Mouse (Mus musculus) heart, embryonic 14.5 days (tissue): ENCODE measurements around the gene Camsap3. TPM values are rescaled to one million over a fixed set of nuclear protein-coding genes. Genes with fewer than 3 reads are reported as not detected.

Experiments used
- ATAC-seq: fragments of 200-750 bp; cut with Nextera tagmentation; 2 replicates; pipeline ENCODE4 v1.8.0; 2017; ENCODE audit warnings: low read depth, moderate TSS enrichment; ENCODE audit not compliant: insufficient number of reproducible peaks, insufficient read depth, low FRiP score
- H3K27ac ChIP-seq, 2 experiments: fragments of 200-500 bp in 1 of 2; fragments of 300-500 bp in 1 of 2; sonication (generic) in 1 of 2; replicated peaks in 1 of 2; 2 replicates each; pipeline ENCODE4 v1.5.1; 2012 to 2014; ENCODE audit warnings: low read depth in 2 of 2, low read length in 2 of 2, control low read depth in 1 of 2, mild to moderate bottlenecking in 1 of 2, mixed read lengths in 1 of 2; ENCODE audit not compliant: control insufficient read depth in 1 of 2, insufficient read depth in 1 of 2
- H3K27me3 ChIP-seq: fragments of 300-500 bp; sonication (generic); 2 replicates; pipeline ENCODE4 v1.6.1; 2014; ENCODE audit warnings: mild to moderate bottlenecking, low read length, control low read depth; ENCODE audit not compliant: control insufficient read depth, insufficient read depth
- H3K36me3 ChIP-seq: fragments of 300-500 bp; sonication (generic); 2 replicates; pipeline ENCODE4 v1.6.1; 2014; ENCODE audit warnings: mild to moderate bottlenecking, control low read depth, low read length, mixed read lengths; ENCODE audit not compliant: control insufficient read depth, insufficient read depth
- H3K4me1 ChIP-seq, 2 experiments: fragments of 200-500 bp in 1 of 2; fragments of 300-500 bp in 1 of 2; sonication (generic) in 1 of 2; 2 replicates each; pipeline ENCODE4 v1.6.1; 2012 to 2014; ENCODE audit warnings: low read length in 2 of 2, control low read depth in 1 of 2, mixed read lengths in 1 of 2; ENCODE audit not compliant: control insufficient read depth in 2 of 2, insufficient read depth in 2 of 2
- H3K4me2 ChIP-seq: fragments of 300-500 bp; sonication (generic); 2 replicates; pipeline ENCODE4 v1.6.1; 2014; ENCODE audit warnings: mild to moderate bottlenecking, low read length
- H3K4me3 ChIP-seq, 2 experiments: fragments of 200-500 bp in 1 of 2; fragments of 300-500 bp in 1 of 2; sonication (generic) in 1 of 2; 2 replicates each; pipeline ENCODE4 v1.5.1; 2012 to 2014; ENCODE audit warnings: low read length in 2 of 2, mild to moderate bottlenecking in 2 of 2, control low read depth in 1 of 2, low read depth in 1 of 2, moderate library complexity in 1 of 2; ENCODE audit not compliant: control insufficient read depth in 1 of 2, insufficient read depth in 1 of 2
- H3K9ac ChIP-seq: fragments of 300-500 bp; sonication (generic); 2 replicates; pipeline ENCODE4 v1.6.1; 2014; ENCODE audit warnings: mild to moderate bottlenecking, low read length
- H3K9me3 ChIP-seq: fragments of 300-500 bp; sonication (generic); 2 replicates; pipeline ENCODE4 v1.6.1; 2016; ENCODE audit warnings: low read length, control low read depth; ENCODE audit not compliant: control insufficient read depth
- WGBS: fragments of 180-500 bp; shearing (Covaris S2); extraction: QIAGEN DNeasy Blood & Tissue Kit; methylation state at CpG from one replicate; pipeline ENCODE4 v1.1.7; 2014; 5-methylcytosine and 5-hydroxymethylcytosine counted together
- polyA plus RNA-seq: library from polyadenylated mRNA; unstranded; fragments of >200 nt; fragmentation: Nextera tagmentation; extraction: Ambion mirVana; gene quantifications from 2 replicates; pipeline ENCODE4 v1.2.1, GENCODE M21; 2014

The Camsap3 gene
- 1.6 and 2.9 TPM in 2 replicates for polyA plus RNA-seq

GRCm38 (mm10) chr8:3586993-3587390, at the start of gene Camsap3:
Camsap3 (plus strand) TSS chr8:3587293.
- H3K9ac ChIP-seq = peak within 1 kb of the TSS; percentile 79
- H3K27me3 ChIP-seq = peaks cover 14% of the 10 kb centered on the region
- ATAC-seq = no peak
- H3K4me2 ChIP-seq = peak within 1 kb of the TSS; percentile 99
- H3K4me3 ChIP-seq = peak within 1 kb of the TSS; percentile 78 to 88
- H3K27ac ChIP-seq = no peak within 1 kb of the TSS
- H3K4me1 ChIP-seq = no peaks in the 10 kb centered on the region; a peak in 1 of 4 replicates
- WGBS = 6% methylated on average over 7 of the region's 7 CpGs
- H3K9me3 ChIP-seq = no peaks in the 10 kb centered on the region
- no peaks in the 10 kb centered on the region for H3K36me3 ChIP-seq

DNA sequence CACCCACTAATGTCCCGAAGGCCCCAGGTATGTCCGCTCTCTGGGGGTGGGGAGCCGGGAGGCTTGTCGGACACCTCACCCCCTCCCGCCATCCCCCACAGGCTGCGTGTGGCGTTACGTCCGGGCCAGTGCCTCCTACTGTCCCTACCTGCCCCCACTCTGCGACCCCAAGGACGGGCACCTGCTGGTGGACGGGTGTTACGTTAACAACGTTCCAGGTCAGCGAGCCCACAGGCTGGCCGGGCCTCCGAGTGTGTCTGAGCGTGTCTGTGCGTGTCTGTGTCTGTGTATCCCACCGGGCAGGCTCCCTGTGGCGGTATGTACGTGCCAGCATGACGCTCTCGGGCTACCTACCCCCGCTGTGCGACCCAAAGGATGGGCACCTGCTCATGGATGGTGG, 49.4 kb upstream of the Camsap3 start:
- Histone ChIP-seq H3K4me2 (no peak overlapping the region), H3K9ac (no peak overlapping the region), H3K4me1 (no peaks in the 10 kb centered on the region), H3K4me3 (no peak overlapping the region), H3K27ac (no peak overlapping the region), H3K27me3 (no peaks in the 10 kb centered on the region), H3K36me3 (peaks cover 74% of the 10 kb centered on the region), H3K9me3 (no peaks in the 10 kb centered on the region)
- ATAC-seq = no peak
- WGBS = 93% methylated on average over 26 of the region's 26 CpGs

- H3K36me3 ChIP-seq = peaks cover 85% of the 10 kb centered on the region
- 68% methylated on average over 7 of the region's 7 CpGs for WGBS
- H3K27ac ChIP-seq = no peak overlapping the region
Observed at GRCm38 (mm10) chr8:3539146-3539545, 47.9 kb upstream of the Camsap3 start.

DNA sequence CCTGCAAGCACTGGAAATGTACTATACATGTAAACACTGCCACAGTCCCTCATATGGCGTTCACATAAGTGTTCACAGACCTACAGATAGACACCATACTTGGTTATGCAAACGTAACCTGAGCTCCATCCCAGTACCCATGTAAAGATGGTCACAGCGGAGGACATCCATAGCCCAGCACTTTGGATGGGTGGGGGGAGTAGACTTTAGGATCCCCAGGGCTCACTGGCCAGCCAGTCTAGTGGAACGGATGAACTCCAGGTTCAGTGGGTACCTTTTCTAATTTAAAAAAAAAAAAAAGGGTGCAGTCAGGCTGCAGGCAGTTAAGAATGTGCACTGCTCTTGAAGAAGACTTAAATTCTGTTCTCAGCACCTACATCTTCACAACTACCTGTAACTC, 47.0 kb upstream of the Camsap3 start:
- WGBS = 90% methylated on average over 4 of the region's 4 CpGs
- Histone ChIP-seq H3K4me3 (no peak overlapping the region), H3K36me3 (peaks cover 93% of the 10 kb centered on the region), H3K9ac (no peak overlapping the region), H3K9me3 (no peaks in the 10 kb centered on the region), H3K27me3 (no peaks in the 10 kb centered on the region), H3K4me1 (no peaks in the 10 kb centered on the region), H3K4me2 (no peak overlapping the region), H3K27ac (no peak overlapping the region)
- ATAC-seq = no peak

More at GRCm38 (mm10) chr8:3539146-3539545, 47.9 kb upstream of the Camsap3 start:
- no peak for ATAC-seq
- Histone ChIP-seq H3K4me3 (no peak overlapping the region), H3K4me2 (no peak overlapping the region), H3K27me3 (no peaks in the 10 kb centered on the region), H3K9ac (no peak overlapping the region), H3K4me1 (no peaks in the 10 kb centered on the region), H3K9me3 (no peaks in the 10 kb centered on the region)

DNA sequence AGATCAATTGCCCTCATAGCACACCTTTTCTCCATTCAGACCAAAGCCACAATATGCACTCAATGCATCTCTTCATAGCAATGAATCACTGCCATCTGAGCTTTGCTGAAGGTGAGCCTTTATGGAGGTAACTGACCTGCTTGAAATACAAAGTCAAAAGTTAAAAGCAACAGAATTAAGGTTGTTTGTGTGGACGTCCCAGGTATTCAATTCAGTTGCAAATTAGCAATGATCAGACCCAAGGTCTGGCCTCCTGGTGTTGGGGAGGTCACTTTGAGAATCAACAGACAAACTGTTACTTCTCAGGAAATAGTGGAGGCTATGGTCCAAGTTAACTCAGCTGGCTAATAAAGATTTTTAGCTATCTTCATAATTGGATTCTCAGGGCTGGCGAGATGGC, 40.6 kb upstream of the Camsap3 start:
- ATAC-seq = no peak
- 84% methylated on average over 2 of the region's 2 CpGs for WGBS

GRCm38 (mm10) chr8:3552240-3552639, 34.9 kb upstream of the Camsap3 start:
- WGBS = 85% methylated on average over 1 of the region's 1 CpGs
- no peaks in the 10 kb centered on the region for H3K27me3 ChIP-seq

More for the DNA sequence above, 40.6 kb upstream of the Camsap3 start:
- Histone ChIP-seq H3K4me3 (no peak overlapping the region), H3K9ac (no peak overlapping the region), H3K27ac (no peak overlapping the region), H3K36me3 (peaks cover 35% of the 10 kb centered on the region), H3K4me2 (no peak overlapping the region), H3K27me3 (no peaks in the 10 kb centered on the region), H3K9me3 (no peaks in the 10 kb centered on the region), H3K4me1 (no peaks in the 10 kb centered on the region)

GRCm38 (mm10) chr8:3556114-3556513, 31.0 kb upstream of the Camsap3 start:
- no peaks in the 10 kb centered on the region for H3K36me3 ChIP-seq
- H3K4me2 ChIP-seq = no peak overlapping the region
- no peaks in the 10 kb centered on the region for H3K9me3 ChIP-seq
- no peak overlapping the region for H3K27ac ChIP-seq
- no peak overlapping the region for H3K4me3 ChIP-seq
- no peaks in the 10 kb centered on the region for H3K27me3 ChIP-seq
- no peaks in the 10 kb centered on the region for H3K4me1 ChIP-seq
- 62% methylated on average over 4 of the region's 4 CpGs for WGBS
- H3K9ac ChIP-seq = no peak overlapping the region
- peak; percentile 79; the same call in 1 of the 2 replicates for ATAC-seq

More at GRCm38 (mm10) chr8:3552240-3552639, 34.9 kb upstream of the Camsap3 start:
- Histone ChIP-seq H3K4me1 (no peaks in the 10 kb centered on the region), H3K9me3 (no peaks in the 10 kb centered on the region), H3K9ac (no peak overlapping the region), H3K4me3 (no peak overlapping the region), H3K27ac (no peak overlapping the region), H3K36me3 (no peaks in the 10 kb centered on the region), H3K4me2 (no peak overlapping the region)
- ATAC-seq = no peak
